Mouse (Mus musculus): ENCODE data around the gene Mical3. TPM values are rescaled to one million over a fixed set of nuclear protein-coding genes. Genes with fewer than 3 reads are reported as not detected.

Gene Mical3
- total RNA-seq, 2 experiments from 2014 or later = 127 to 141 TPM

DNA sequence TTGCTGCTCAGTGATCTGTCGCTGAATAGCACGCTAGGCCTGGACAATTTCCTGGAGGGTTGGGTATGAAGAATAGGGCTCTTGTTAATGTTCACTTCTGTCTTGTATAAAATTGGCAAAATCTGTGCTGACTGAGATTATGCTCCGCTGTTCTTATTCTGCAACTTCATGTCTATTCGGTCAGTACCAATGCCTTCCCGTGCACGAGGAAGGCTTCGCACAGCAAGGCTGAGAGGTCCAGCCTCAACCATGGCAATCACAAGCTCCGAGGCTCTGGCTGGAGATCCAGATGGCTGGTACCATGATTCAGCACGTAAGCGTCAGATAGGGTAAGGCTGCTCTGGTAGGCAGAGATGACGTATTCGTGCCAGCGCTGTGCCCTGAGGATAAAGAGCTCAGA lies 189.2 kb downstream of the Mical3 start:
- no peak for DNase-seq (ENCODE audit: extremely low spot score in 1 of 2, low spot score in 2 of 2)
- intact Hi-C loops (cut with DNase I) = no loop called here
- TF ChIP-seq CTCF (IDR thresholded peaks at IDR 0.05) = no peak
- peak overlapping the region; percentile 28 for H3K27ac ChIP-seq
- no peak overlapping the region for H3K4me3 ChIP-seq

DNA sequence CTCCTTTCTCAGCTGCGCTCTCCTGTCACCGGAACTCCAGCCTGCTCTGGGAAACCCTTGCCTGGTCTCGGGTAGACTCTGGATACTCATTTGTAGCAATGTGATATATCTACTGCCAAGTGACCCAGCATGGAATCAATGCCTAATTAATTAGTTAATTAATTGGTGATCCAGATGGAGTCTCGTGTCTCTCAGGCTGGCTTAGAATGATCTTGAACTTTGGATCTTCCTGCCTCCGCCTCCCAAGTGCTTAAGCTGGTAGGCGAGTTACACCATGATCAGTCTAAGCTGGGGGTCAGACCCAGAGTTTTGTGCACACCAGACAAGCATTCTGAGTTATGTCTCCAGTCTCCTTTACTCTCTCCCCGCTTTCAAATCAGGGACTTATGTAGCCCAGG lies 189.7 kb downstream of the Mical3 start:
- TF ChIP-seq CTCF (IDR thresholded peaks at IDR 0.05) = no peak
- no peak for DNase-seq (ENCODE audit: extremely low spot score in 1 of 2, low spot score in 2 of 2)
- peak overlapping the region; percentile 28 for H3K27ac ChIP-seq
- H3K4me3 ChIP-seq = no peak overlapping the region
- intact Hi-C loops (cut with DNase I) = no loop called here

DNA sequence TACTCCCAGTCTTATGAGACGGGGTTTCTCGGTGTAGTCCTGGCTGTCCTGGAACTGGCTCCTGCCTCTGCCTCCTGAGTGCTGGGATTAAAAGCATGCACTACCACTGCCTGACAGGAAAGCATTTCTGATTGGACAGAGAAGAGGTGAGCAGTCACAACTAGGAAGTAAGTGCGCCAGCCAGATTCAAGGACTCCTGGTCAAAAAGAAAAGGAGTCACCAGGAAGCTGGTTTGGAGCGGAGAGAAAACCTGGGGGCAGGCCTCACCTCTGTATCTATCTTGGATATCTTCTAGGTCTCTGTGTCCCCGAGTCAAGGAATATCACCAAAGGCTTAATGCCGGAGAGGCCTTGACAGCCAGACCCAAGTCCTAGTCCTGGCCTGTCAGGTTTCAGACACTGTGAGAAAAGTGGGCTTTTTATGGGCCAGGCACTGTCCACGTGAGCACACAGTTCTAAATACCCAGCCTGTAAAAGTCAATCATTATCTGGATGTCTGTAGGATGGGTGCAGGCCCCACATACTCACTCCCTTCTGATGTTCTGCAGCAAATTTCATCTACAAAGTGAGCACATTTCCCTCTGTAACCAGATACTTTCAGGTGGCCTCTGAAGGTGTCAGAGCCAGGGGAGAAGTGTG lies 190.2 kb downstream of the Mical3 start:
- intact Hi-C loops (cut with DNase I) = no loop called here
- no peak for DNase-seq (ENCODE audit: extremely low spot score in 1 of 2, low spot score in 2 of 2)
- Histone ChIP-seq H3K4me3 (no peak overlapping the region), H3K27ac (no peak overlapping the region)
- no peak for TF ChIP-seq CTCF (IDR thresholded peaks at IDR 0.05)

DNA sequence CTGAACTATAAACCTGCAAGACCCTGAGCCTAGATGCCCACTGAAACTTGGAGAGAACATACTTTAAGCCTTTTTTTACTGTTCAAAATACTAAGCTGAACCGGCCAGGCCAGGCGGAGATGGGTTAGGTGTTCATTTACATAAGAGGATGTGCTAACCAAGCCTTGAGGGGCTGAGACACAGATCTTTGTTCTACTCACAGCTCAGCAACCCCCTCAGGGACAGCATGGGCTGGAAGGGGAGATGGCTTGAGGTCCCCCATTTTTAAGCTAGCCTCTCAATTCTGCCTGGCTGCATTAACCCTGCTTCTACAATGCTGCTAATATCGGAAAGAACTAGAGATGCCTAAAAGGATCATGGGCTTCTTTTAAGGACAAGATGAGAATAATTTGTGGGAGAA lies 191.0 kb downstream of the Mical3 start:
- TF ChIP-seq CTCF (IDR thresholded peaks at IDR 0.05) = no peak
- Histone ChIP-seq H3K4me3 (no peak overlapping the region), H3K27ac (no peak overlapping the region)
- DNase-seq (ENCODE audit: extremely low spot score in 1 of 2, low spot score in 2 of 2) = no peak
- intact Hi-C loops (cut with DNase I) = no loop called here

DNA sequence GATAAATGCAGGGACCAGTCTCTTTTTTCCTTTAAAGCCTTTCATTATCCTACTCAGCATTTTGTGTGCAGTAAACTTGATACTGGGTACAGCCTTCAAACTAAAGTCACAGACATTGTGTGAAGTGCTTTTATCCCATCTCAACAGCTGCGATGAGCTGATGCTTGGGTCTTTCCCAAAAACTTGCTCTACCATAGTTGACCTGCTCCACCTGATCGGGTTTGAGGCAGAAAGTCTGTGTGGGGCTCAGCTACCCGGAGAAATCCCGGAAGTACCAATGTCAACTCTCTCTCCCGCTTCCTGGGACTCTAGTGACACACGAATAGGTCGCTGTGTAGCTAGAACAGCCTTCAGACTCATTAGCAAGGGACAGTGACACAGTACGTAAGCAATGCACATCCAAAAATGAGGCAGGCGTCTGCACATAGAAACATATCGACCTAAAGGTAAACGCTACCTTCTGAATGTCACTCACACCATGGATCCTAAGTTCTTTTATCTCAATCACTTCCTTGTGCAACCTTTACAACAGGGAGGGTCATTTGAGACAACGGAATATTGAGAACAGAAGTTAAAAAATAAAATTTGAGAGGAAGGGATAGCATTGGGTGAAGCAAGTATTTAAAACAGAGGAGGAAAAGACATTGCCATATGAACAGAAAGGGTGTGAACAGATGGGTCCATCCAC lies 191.9 kb downstream of the Mical3 start:
- Histone ChIP-seq H3K27ac (no peak overlapping the region), H3K4me3 (no peak overlapping the region)
- TF ChIP-seq CTCF (IDR thresholded peaks at IDR 0.05) = no peak
- no peak for DNase-seq (ENCODE audit: extremely low spot score in 1 of 2, low spot score in 2 of 2)
- intact Hi-C loops (cut with DNase I) = no loop called here

DNA sequence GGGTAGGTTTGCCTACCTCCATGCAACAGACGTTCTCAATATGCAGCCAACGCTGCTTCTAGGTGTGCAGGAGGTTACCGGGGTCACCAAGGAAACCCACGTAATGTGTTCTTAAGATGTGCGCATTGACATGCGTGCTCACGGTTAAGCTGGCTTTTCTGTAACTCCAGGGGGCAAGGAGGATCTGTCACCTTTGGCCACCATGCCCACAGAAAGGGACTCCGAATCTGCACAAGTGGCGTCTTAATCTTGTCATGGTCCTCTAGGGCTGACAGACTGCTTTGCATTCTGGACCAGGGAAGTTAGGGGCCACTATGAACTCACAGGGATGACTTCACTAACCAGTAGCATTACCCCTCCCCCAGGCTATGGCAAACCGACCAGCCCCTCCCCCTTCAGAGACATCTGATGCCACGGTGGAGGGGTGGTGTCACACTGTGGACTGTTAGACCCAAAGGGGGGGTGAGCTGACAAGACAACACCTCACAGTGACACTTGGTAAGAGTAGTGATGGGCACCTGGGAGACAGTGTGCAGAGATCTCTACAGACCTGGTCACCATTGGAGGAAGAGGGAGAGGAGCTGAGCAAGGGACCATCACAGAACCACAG lies 192.7 kb downstream of the Mical3 start:
- DNase-seq (ENCODE audit: extremely low spot score in 1 of 2, low spot score in 2 of 2) = no peak
- Histone ChIP-seq H3K27ac (no peak overlapping the region), H3K4me3 (no peak overlapping the region)
- no peak for TF ChIP-seq CTCF (IDR thresholded peaks at IDR 0.05)
- intact Hi-C loops (cut with DNase I) = no loop called here

DNA sequence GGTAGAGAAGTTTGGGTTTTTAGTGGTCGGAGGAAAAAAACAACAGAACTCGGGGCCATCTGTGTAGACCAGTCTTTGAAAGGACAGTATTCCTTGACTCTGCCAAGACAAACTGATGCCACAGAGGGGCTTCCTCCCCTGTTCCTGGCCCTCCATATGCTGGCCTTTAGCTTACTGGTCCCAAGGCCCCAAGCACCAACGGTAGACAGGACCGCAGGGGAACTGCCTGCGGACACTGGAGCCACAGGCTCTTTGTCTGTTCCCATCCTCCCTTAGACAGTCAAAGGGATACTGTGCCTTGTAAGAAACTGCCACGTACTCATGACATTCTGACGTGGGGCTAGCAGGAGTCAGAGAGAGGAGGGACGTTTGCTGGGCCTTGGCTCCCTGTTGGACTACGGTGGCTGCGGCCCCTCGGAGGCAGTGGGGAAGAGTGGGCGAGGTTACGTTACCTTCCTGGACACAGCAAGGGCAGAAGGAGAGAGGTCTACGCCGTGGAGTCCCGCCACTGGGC lies 193.6 kb downstream of the Mical3 start:
- TF ChIP-seq CTCF (IDR thresholded peaks at IDR 0.05) = no peak
- no peak for DNase-seq (ENCODE audit: extremely low spot score in 1 of 2, low spot score in 2 of 2)
- no peak overlapping the region for H3K27ac ChIP-seq
- no peak overlapping the region for H3K4me3 ChIP-seq
- intact Hi-C loops (cut with DNase I) = no loop called here

DNA sequence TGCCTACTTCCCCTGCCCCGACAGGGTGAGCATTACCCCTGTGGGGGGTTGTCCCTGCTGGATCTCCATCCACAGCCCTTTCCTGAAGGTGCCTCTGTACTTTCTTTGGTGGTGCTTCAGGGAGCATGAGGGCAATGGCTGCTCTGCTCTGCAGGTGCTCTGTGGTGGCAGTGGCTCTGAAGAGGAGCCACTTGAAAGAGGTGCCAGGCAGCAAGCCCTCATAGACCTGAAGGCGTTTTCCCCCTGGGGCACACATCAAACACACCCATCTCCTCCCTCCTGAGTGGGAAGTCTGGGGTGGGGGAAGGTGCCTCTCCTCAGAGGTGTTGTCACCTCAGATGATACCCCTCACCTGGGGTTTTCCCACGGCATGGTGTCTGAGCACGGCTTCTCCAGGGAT lies 196.6 kb downstream of the Mical3 start:
- TF ChIP-seq CTCF (IDR thresholded peaks at IDR 0.05) = no peak
- DNase-seq (ENCODE audit: extremely low spot score in 1 of 2, low spot score in 2 of 2) = no peak
- intact Hi-C loops (cut with DNase I) = no loop called here
- Histone ChIP-seq H3K4me3 (no peak overlapping the region), H3K27ac (no peak overlapping the region)

DNA sequence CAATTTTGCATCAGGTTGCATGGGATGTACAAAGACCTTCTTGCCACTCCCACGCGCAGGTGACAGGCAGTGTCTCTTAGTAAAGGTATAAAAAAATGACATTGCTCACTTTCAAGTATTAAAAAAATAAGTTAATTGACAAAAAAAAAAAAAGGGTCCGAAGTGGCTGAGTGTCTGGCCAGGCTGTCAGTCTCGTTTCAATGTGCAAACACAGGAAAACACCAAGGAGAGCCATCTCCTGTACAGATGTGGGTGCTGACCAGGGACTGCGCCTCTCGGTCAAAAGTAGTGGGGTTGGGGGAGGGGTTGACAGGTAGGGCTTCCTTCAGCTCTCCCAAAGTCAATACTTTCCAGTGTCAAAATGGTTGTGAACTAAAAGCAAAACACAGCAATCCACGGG lies 197.1 kb downstream of the Mical3 start:
- intact Hi-C loops (cut with DNase I) = no loop called here
- DNase-seq (ENCODE audit: extremely low spot score in 1 of 2, low spot score in 2 of 2) = no peak
- H3K27ac ChIP-seq = no peak overlapping the region
- no peak for TF ChIP-seq CTCF (IDR thresholded peaks at IDR 0.05)
- H3K4me3 ChIP-seq = no peak overlapping the region

DNA sequence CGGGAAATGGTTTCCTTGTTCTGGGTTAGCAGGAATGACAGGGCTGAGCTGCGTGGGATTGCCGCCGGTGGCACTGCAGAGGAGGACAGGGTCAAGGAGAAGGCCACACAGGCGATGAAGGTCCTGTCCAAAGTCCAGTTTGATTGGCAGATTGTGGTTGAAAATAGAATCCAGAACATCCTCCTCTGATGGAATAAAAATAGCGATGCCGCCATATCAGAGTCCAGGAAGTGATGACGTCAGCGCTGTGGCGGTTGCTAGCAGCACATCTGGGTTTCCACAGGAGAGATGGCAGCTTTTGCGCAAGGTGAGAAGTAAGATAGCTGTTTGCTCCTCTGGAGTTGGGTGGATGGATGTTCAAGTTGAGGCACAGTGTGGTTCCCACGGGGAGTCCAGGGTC lies 198.2 kb downstream of the Mical3 start:
- TF ChIP-seq CTCF (IDR thresholded peaks at IDR 0.05) = no peak
- no peak overlapping the region for H3K27ac ChIP-seq
- H3K4me3 ChIP-seq = no peak overlapping the region
- intact Hi-C loops (cut with DNase I) = no loop called here
- no peak for DNase-seq (ENCODE audit: extremely low spot score in 1 of 2, low spot score in 2 of 2)

DNA sequence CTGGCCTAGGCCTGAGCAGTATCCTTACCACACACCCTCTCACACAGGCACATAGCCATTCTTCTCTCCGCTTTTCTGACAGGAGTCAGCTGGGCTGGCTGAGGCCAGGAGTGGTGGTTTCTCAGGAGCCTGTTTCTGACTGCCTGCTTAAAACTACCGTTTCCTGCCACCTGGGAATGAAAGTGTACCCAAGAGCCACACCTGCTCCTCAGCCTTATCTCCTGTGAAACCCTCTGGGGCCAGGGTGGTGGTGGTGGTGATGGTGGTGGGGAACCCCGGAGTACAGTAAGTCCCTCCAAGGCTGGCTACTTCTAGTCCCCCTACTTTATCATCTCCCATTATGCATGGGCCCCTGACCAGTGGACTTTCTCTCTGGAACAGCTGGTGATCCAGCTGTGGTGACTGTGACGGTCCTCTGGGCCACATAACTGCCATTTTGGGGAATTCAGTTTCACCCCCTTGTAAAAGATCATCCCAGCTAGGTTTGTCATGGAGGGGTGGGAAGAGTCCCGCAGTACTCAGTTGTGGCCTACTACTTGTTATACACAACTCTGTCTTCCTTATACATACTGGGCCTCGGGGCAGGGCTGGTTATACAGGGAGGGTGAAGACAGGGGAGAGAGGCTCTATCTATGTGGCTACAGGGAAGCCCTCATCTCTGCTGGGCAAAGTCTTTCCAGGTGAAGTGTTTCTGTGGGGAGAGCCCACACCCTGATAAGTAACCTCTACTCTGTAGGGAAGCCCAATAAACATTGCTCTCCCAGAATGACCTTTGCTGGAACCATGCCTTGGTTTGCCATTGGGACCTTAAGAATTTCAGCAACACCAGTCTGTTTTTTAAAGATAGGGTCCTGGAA lies 200.1 kb downstream of the Mical3 start:
- no peak for TF ChIP-seq CTCF (IDR thresholded peaks at IDR 0.05)
- Histone ChIP-seq H3K4me3 (no peak overlapping the region), H3K27ac (no peak overlapping the region)
- intact Hi-C loops (cut with DNase I) = no loop called here
- DNase-seq (ENCODE audit: extremely low spot score in 1 of 2, low spot score in 2 of 2) = no peak

DNA sequence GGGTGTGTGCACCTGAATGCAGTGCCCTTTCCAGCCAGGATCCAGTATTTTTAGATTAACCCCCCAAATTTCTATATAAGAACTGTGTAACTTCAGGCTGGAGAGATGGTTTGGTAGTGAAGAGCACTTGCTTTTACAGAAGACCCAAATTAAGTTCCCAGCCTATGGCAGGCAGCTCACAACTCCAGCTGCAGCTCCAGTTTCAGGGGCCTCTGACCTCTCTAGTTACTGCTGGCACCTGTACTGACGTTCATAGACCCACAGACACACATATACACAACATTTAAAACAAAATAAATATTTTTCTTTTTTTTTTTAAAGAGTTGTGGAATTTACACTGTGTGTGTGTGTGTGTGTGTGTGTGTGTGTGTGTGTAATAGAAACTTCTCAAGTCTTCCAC lies 201.4 kb downstream of the Mical3 start:
- no peak for TF ChIP-seq CTCF (IDR thresholded peaks at IDR 0.05)
- intact Hi-C loops (cut with DNase I) = no loop called here
- H3K4me3 ChIP-seq = no peak overlapping the region
- no peak for DNase-seq (ENCODE audit: extremely low spot score in 1 of 2, low spot score in 2 of 2)
- no peak overlapping the region for H3K27ac ChIP-seq
